Comparison of ENCODE assay signal across 14 mouse cellular contexts in the genomic region with DNA sequence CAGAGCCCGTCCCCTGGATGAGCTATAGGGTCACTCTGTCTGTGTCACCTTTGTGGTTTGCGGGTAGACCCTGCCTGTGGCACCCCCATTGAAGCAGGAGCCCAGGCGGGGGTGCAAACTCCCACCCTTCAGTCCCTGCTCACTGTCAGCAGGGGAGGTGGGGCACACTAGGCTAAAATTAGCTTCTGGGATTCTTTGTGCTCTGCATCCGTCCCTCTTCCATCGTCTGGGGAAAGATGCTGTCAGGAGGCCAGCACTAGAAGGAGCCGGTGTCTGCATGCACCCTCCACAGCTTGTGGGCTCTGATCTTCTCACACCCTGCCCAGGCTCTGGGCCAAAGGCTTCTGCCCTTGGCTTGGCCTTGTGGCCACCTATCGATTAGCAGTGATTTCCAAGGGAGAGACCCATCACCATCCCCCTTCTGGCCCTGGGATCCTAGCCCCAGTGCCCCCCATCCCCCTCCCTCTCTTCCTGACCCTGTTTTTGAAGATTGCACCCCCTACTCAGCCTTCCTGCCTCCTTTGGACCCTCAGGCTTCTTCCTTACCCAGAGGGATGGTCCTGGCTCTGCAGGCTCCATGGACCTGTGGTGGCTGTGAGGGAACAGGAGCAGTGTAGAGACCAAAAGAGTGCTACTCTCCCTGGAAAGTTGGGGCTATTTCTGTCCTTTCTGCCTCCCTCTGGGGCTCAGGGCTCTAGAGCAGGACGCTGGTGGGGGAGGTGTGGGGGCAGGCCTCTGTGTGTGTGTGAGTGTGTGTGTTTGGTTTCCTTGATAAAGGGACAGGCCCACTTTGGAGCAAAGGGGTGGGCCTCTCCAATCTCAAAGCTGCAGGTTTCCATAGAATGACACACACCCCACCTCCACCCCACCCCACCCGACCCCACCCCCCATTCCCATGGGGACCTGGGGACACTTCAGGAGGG. TPM values are rescaled to one million over a fixed set of nuclear protein-coding genes. Genes with fewer than 3 reads are reported as not detected.
DNase-seq lines count a peak whose midpoint lies in the region; ATAC-seq and TF ChIP-seq lines count a peak whose summit lies in the region.
"Had no signal": no experiment of that assay in that cellular context is flagged by ENCODE, and none has a peak within 500 bp of the region (broad histone marks: within the 10 kb centered on the region; RNA-seq: fewer than 3 reads in every experiment).

No protein-coding gene starts in this region.

- 25% methylated on average over 9 of the region's 9 CpGs for WGBS in heart, adult 2 months
- 22% methylated on average over 9 of the region's 9 CpGs for WGBS in lung, embryonic 14.5 days
- WGBS in lung, postnatal 0 days, result 20% methylated on average over 8 of the region's 9 CpGs
- 49% methylated on average over 9 of the region's 9 CpGs for WGBS in hindbrain, embryonic 13.5 days
- 23% methylated on average over 9 of the region's 9 CpGs for WGBS in stomach, embryonic 14.5 days

- H3K4me1 ChIP-seq in heart, adult 2 months (ENCODE audit: control insufficient read depth, insufficient read depth, low read length), result no peaks in the 10 kb centered on the region
- H3K4me1 ChIP-seq in lung, embryonic 14.5 days (ENCODE audit: insufficient read depth), result no peaks in the 10 kb centered on the region
- no peaks in the 10 kb centered on the region for H3K4me1 ChIP-seq in lung, postnatal 0 days (ENCODE audit: insufficient read depth, low read depth, low read length)
- H3K4me1 ChIP-seq in hindbrain, embryonic 13.5 days (replicated peaks), result 0 out of 2 replicates have a peak, but pooled peaks cover 8% of the 10 kb centered on the region
- H3K4me1 ChIP-seq in stomach, embryonic 14.5 days (ENCODE audit: control insufficient read depth, insufficient read depth, low read length), result peaks cover 22% of the 10 kb centered on the region
- H3K4me1 ChIP-seq: neural tube, embryonic 13.5 days had no signal

- peak overlapping the region; percentile 32; the same call in 1 of the 2 replicates for H3K27ac ChIP-seq in heart, adult 2 months
- no peak overlapping the region for H3K27ac ChIP-seq in lung, embryonic 14.5 days (ENCODE audit: low read depth)
- no peak overlapping the region for H3K27ac ChIP-seq in lung, postnatal 0 days (ENCODE audit: low read length)
- H3K27ac ChIP-seq in hindbrain, embryonic 13.5 days, result no peak overlapping the region
- H3K27ac ChIP-seq in stomach, embryonic 14.5 days (ENCODE audit: low read length), result no peak overlapping the region
- H3K27ac ChIP-seq: neural tube, embryonic 13.5 days had no signal

- H3K9me3 ChIP-seq in lung, embryonic 14.5 days (ENCODE audit: low read depth, low read length), result no peaks in the 10 kb centered on the region
- no peaks in the 10 kb centered on the region for H3K9me3 ChIP-seq in lung, postnatal 0 days (ENCODE audit: low read length)
- no peaks in the 10 kb centered on the region for H3K9me3 ChIP-seq in hindbrain, embryonic 13.5 days
- no peaks in the 10 kb centered on the region for H3K9me3 ChIP-seq in stomach, embryonic 14.5 days (ENCODE audit: control insufficient read depth, low read depth, low read length)
- H3K9me3 ChIP-seq: megakaryocyte, embryonic 14.5 days; neural tube, embryonic 13.5 days had no signal

- H3K4me2 ChIP-seq in lung, embryonic 14.5 days, result peak overlapping the region; percentile 35
- no peak overlapping the region for H3K4me2 ChIP-seq in lung, postnatal 0 days (replicated peaks; ENCODE audit: low read depth, low read length)
- no peak overlapping the region for H3K4me2 ChIP-seq in hindbrain, embryonic 13.5 days
- H3K4me2 ChIP-seq in stomach, embryonic 14.5 days (replicated peaks; ENCODE audit: low read depth, low read length), result peak overlapping the region; percentile 14; the same call in 1 of the 2 replicates
- H3K4me2 ChIP-seq: neural tube, embryonic 13.5 days had no signal

- no peaks in the 10 kb centered on the region for H3K27me3 ChIP-seq in heart, adult 2 months (ENCODE audit: control insufficient read depth, insufficient read depth, low read length)
- peaks cover 7% of the 10 kb centered on the region; the same call in 1 of the 2 replicates for H3K27me3 ChIP-seq in lung, embryonic 14.5 days (ENCODE audit: insufficient read depth, low read length)
- H3K27me3 ChIP-seq in lung, postnatal 0 days (replicated peaks; ENCODE audit: insufficient read depth, low read length), result peaks cover 15% of the 10 kb centered on the region
- H3K27me3 ChIP-seq in hindbrain, embryonic 13.5 days, result peaks cover 29% of the 10 kb centered on the region
- H3K27me3 ChIP-seq in stomach, embryonic 14.5 days (ENCODE audit: control insufficient read depth, insufficient read depth, low read length), result 0 out of 2 replicates have a peak, but pooled peaks cover 4% of the 10 kb centered on the region

- 0 out of 2 replicates have a peak overlapping the region, but pooled peaks have one; percentile 11 for H3K9ac ChIP-seq in heart, adult 2 months (ENCODE audit: low read depth, low read length)
- no peak overlapping the region; the same call in 1 of the 2 replicates for H3K9ac ChIP-seq in lung, embryonic 14.5 days
- H3K9ac ChIP-seq in lung, postnatal 0 days (replicated peaks; ENCODE audit: low read depth), result no peak overlapping the region
- no peak overlapping the region; the same call in 1 of the 2 replicates for H3K9ac ChIP-seq in hindbrain, embryonic 13.5 days
- 0 out of 2 replicates have a peak overlapping the region, but pooled peaks have one; percentile 21 for H3K9ac ChIP-seq in stomach, embryonic 14.5 days (replicated peaks; ENCODE audit: low read depth, low read length)
- H3K9ac ChIP-seq: neural tube, embryonic 13.5 days had no signal

- ATAC-seq in lung, embryonic 14.5 days (ENCODE audit: insufficient read depth), result peak; percentile 69
- no peak; the same call in 1 of the 2 replicates for ATAC-seq in lung, postnatal 0 days
- ATAC-seq in hindbrain, embryonic 13.5 days (ENCODE audit: low FRiP score), result peak; percentile 16; the same call in 1 of the 2 replicates
- peak; percentile 87 for ATAC-seq in stomach, embryonic 14.5 days (ENCODE audit: insufficient number of reproducible peaks, insufficient read depth, low FRiP score, low read depth)

- no peak overlapping the region for H3K4me3 ChIP-seq in heart, adult 2 months
- no peak overlapping the region; the same call in 1 of the 2 replicates for H3K4me3 ChIP-seq in lung, embryonic 14.5 days (ENCODE audit: low read depth, low read length)
- H3K4me3 ChIP-seq in lung, postnatal 0 days (ENCODE audit: low read depth, low read length), result no peak overlapping the region
- H3K4me3 ChIP-seq in hindbrain, embryonic 13.5 days, result no peak overlapping the region
- H3K4me3 ChIP-seq in stomach, embryonic 14.5 days (ENCODE audit: low read depth, low read length), result no peak overlapping the region
- H3K4me3 ChIP-seq: megakaryocyte, embryonic 14.5 days; neural tube, embryonic 13.5 days had no signal

- TF ChIP-seq CTCF in heart, adult 2 months (IDR thresholded peaks at IDR 0.05), result no peak
- TF ChIP-seq CTCF in lung, embryonic 14.5 days (IDR thresholded peaks at IDR 0.05; ENCODE audit: low read depth), result no peak
- TF ChIP-seq CTCF in lung, postnatal 0 days (IDR thresholded peaks at IDR 0.05), result no peak

- TF ChIP-seq POLR2A in heart, adult 2 months (IDR thresholded peaks at IDR 0.05; ENCODE audit: insufficient read depth, low read depth, low read length), result no peak

- no peaks in the 10 kb centered on the region for H3K79me2 ChIP-seq in heart, adult 2 months (replicated peaks; ENCODE audit: control insufficient read depth, insufficient read depth, low read length)

- no peak for TF ChIP-seq EP300 in heart, adult 2 months (IDR thresholded peaks at IDR 0.05; ENCODE audit: insufficient read depth, low read depth, low read length)
- no peak for TF ChIP-seq EP300 in lung, postnatal 0 days (IDR thresholded peaks at IDR 0.05)

- H3K36me3 ChIP-seq in heart, adult 2 months (ENCODE audit: control insufficient read depth, insufficient read depth, low read length), result no peaks in the 10 kb centered on the region
- no peaks in the 10 kb centered on the region for H3K36me3 ChIP-seq in lung, embryonic 14.5 days (ENCODE audit: insufficient read depth)
- no peaks in the 10 kb centered on the region for H3K36me3 ChIP-seq in lung, postnatal 0 days (ENCODE audit: insufficient read depth, low read length)
- no peaks in the 10 kb centered on the region for H3K36me3 ChIP-seq in hindbrain, embryonic 13.5 days
- H3K36me3 ChIP-seq in stomach, embryonic 14.5 days (ENCODE audit: control insufficient read depth, insufficient read depth, low read length), result no peaks in the 10 kb centered on the region
- H3K36me3 ChIP-seq: neural tube, embryonic 13.5 days had no signal

- intact Hi-C loops in heart, adult 2 months (cut with DNase I), result no loop called here
- intact Hi-C loops in heart, postnatal 14 days (cut with DNase I), result no loop called here
- intact Hi-C loops in left cerebral cortex, postnatal 4 days (cut with DNase I), result no loop called here

- peak in 1 of 2 experiments; percentile 21 for DNase-seq in heart, adult 2 months
- DNase-seq in heart, postnatal 14 days, result no peak
- no peak for DNase-seq in lung, embryonic 14.5 days
- no peak for DNase-seq in lung, postnatal 0 days (ENCODE audit: low spot score)
- DNase-seq in left cerebral cortex, postnatal 4 days, result no peak
- DNase-seq in embryo, embryonic 10.5 days (ENCODE audit: low spot score), result no peak
- DNase-seq: adrenal gland, postnatal 25 days; cerebellum, postnatal 25 days had no signal

RNA-seq across cellular contexts. Expression of a gene that starts 7.8 kb away (rescaled TPM):
- total RNA-seq in heart, adult 2 months (2021), result 1 to 10 TPM in 1 of 2 experiments, under 1 TPM in 1; 0.73 to 1.1 TPM
- polyA plus RNA-seq in heart, adult 2 months (2012; rRNA removed), result 1.0 and 1.6 TPM in 2 replicates
- 1 to 10 TPM; 1.4 to 1.9 TPM for total RNA-seq in heart, postnatal 14 days (2021)
- polyA plus RNA-seq in lung, embryonic 14.5 days (2014; fragmentation: Nextera tagmentation; extraction: Ambion mirVana), result not detected in 2 replicates
- 0.10 and 0.30 TPM in 2 replicates for polyA plus RNA-seq in lung, postnatal 0 days (2015; fragmentation: Nextera tagmentation; extraction: Ambion mirVana)
- 0.47 and 0.55 TPM in 2 replicates for polyA plus RNA-seq in hindbrain, embryonic 13.5 days (2015; fragmentation: Nextera tagmentation; extraction: Ambion mirVana)
- 0.64 and 0.98 TPM in 2 replicates for polyA plus RNA-seq in stomach, embryonic 14.5 days (2014; fragmentation: Nextera tagmentation; extraction: Ambion mirVana)
- total RNA-seq in left cerebral cortex, postnatal 4 days (2021), result under 1 TPM; 0.12 to 0.28 TPM

RNA-seq across cellular contexts. Expression of a gene that starts 32.4 kb away (rescaled TPM):
- not detected for total RNA-seq in heart, adult 2 months (2021)
- polyA plus RNA-seq in heart, adult 2 months (2012; rRNA removed), result not detected in 2 replicates
- not detected for total RNA-seq in heart, postnatal 14 days (2021)
- polyA plus RNA-seq in lung, embryonic 14.5 days (2014; fragmentation: Nextera tagmentation; extraction: Ambion mirVana), result not detected in 2 replicates
- not detected in 2 replicates for polyA plus RNA-seq in lung, postnatal 0 days (2015; fragmentation: Nextera tagmentation; extraction: Ambion mirVana)
- polyA plus RNA-seq in hindbrain, embryonic 13.5 days (2015; fragmentation: Nextera tagmentation; extraction: Ambion mirVana), result not detected in 2 replicates
- not detected in 2 replicates for polyA plus RNA-seq in stomach, embryonic 14.5 days (2014; fragmentation: Nextera tagmentation; extraction: Ambion mirVana)
- not detected for total RNA-seq in left cerebral cortex, postnatal 4 days (2021)
- total RNA-seq: adrenal gland, postnatal 25 days; layer of hippocampus, adult 8-10 months had no signal
- polyA plus RNA-seq: limb, embryonic 11.5 days; neural tube, embryonic 13.5 days had no signal

RNA-seq across cellular contexts. Expression of a gene that starts 34.9 kb away (rescaled TPM):
- under 1 TPM; 0.44 to 0.45 TPM for total RNA-seq in heart, adult 2 months (2021)
- 0.97 and 1.1 TPM in 2 replicates for polyA plus RNA-seq in heart, adult 2 months (2012; rRNA removed)
- total RNA-seq in heart, postnatal 14 days (2021), result 1 to 10 TPM; 1.0 to 4.0 TPM
- polyA plus RNA-seq in lung, embryonic 14.5 days (2014; fragmentation: Nextera tagmentation; extraction: Ambion mirVana), result 12.3 and 15.7 TPM in 2 replicates
- 3.6 and 4.3 TPM in 2 replicates for polyA plus RNA-seq in lung, postnatal 0 days (2015; fragmentation: Nextera tagmentation; extraction: Ambion mirVana)
- 7.1 and 7.2 TPM in 2 replicates for polyA plus RNA-seq in hindbrain, embryonic 13.5 days (2015; fragmentation: Nextera tagmentation; extraction: Ambion mirVana)
- 3.2 and 3.8 TPM in 2 replicates for polyA plus RNA-seq in stomach, embryonic 14.5 days (2014; fragmentation: Nextera tagmentation; extraction: Ambion mirVana)
- total RNA-seq in left cerebral cortex, postnatal 4 days (2021), result 1 to 10 TPM; 8.5 to 8.9 TPM

RNA-seq across cellular contexts. Expression of a gene that starts 54.2 kb away (rescaled TPM):
- total RNA-seq in heart, adult 2 months (2021), result not detected
- polyA plus RNA-seq in heart, adult 2 months (2012; rRNA removed), result 0.06 and 0.08 TPM in 2 replicates
- under 1 TPM in 1 of 2 experiments, not detected in 1; 0.12 TPM for total RNA-seq in heart, postnatal 14 days (2021)
- polyA plus RNA-seq in lung, embryonic 14.5 days (2014; fragmentation: Nextera tagmentation; extraction: Ambion mirVana), result 0.27 and 0.42 TPM in 2 replicates
- 0.21 and 0.23 TPM in 2 replicates for polyA plus RNA-seq in lung, postnatal 0 days (2015; fragmentation: Nextera tagmentation; extraction: Ambion mirVana)
- polyA plus RNA-seq in hindbrain, embryonic 13.5 days (2015; fragmentation: Nextera tagmentation; extraction: Ambion mirVana), result 0.09 and 0.12 TPM in 2 replicates
- polyA plus RNA-seq in stomach, embryonic 14.5 days (2014; fragmentation: Nextera tagmentation; extraction: Ambion mirVana), result not detected in 2 replicates
- under 1 TPM; 0.18 to 0.42 TPM for total RNA-seq in left cerebral cortex, postnatal 4 days (2021)
- polyA plus RNA-seq: limb, embryonic 11.5 days had no signal

Comparison
In these comparisons a context has a peak if more than half of its experiments do, and no peak if none do; other contexts are left out.
1. H3K4me2 ChIP-seq: peak in lung, embryonic 14.5 days (single experiment) and stomach, embryonic 14.5 days (single experiment); none in lung, postnatal 0 days (single experiment) and hindbrain, embryonic 13.5 days (single experiment).
2. H3K9ac ChIP-seq: peak in heart, adult 2 months (single experiment) and stomach, embryonic 14.5 days (single experiment); none in lung, embryonic 14.5 days (single experiment), lung, postnatal 0 days (single experiment) and hindbrain, embryonic 13.5 days (single experiment).